Mouse (Mus musculus): ENCODE results near the gene Aoc2. TPM values are rescaled to one million over a fixed set of nuclear protein-coding genes. Genes with fewer than 3 reads are reported as not detected.

The Aoc2 gene
- polyA plus RNA-seq (2015; fragmentation: Nextera tagmentation; extraction: Ambion mirVana) = 2.2 and 2.9 TPM in 2 replicates

GRCm38 (mm10) chr11:101324763-101325162, at the start of gene Aoc2:
Aoc2 (plus strand) TSS chr11:101325063.
- no peaks in the 10 kb centered on the region for H3K4me1 ChIP-seq
- H3K4me3 ChIP-seq = no peak within 1 kb of the TSS
- H3K9me3 ChIP-seq = no peaks in the 10 kb centered on the region
- H3K27ac ChIP-seq = no peak within 1 kb of the TSS
- ATAC-seq (replicated peaks) = no peak
- peaks cover 37% of the 10 kb centered on the region for H3K36me3 ChIP-seq (replicated peaks)
- no peaks in the 10 kb centered on the region for H3K27me3 ChIP-seq (replicated peaks)
- 95% methylated on average over 5 of the region's 5 CpGs for WGBS
- H3K4me2 ChIP-seq = no peak within 1 kb of the TSS
- H3K9ac ChIP-seq = no peak within 1 kb of the TSS

DNA sequence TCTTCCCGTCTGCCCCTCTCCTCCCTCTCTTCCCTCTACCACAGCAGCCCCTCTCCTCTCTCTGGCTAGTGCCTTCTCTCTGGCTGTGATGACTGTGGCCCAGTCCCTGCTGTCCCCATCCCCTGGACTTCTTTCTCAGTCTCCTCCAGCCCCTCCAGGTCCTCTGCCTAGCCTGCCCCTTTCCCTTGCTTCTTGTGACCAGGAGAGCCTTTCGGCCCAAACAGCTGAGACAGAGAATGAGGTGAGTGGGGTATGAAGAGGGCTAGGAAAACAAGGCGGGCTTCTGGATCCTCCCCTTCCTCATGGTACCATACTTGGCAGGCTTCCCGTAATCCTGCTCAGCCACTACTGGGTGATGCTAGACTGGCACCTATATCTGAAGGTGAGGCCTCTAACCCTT, 49.6 kb upstream of the Aoc2 start:
- Histone ChIP-seq H3K36me3 (replicated peaks) (no peaks in the 10 kb centered on the region), H3K9me3 (no peaks in the 10 kb centered on the region), H3K4me1 (peaks cover 30% of the 10 kb centered on the region), H3K4me2 (no peak overlapping the region), H3K27ac (no peak overlapping the region), H3K27me3 (replicated peaks) (no peaks in the 10 kb centered on the region), H3K4me3 (no peak overlapping the region), H3K9ac (no peak overlapping the region)
- 79% methylated on average over 4 of the region's 4 CpGs for WGBS
- no peak for ATAC-seq (replicated peaks)

GRCm38 (mm10) chr11:101276319-101277070, 48.4 kb upstream of the Aoc2 start:
- Histone ChIP-seq H3K4me1 (peaks cover 30% of the 10 kb centered on the region), H3K27ac (no peak overlapping the region), H3K27me3 (replicated peaks) (no peaks in the 10 kb centered on the region), H3K4me2 (peak overlapping the region; percentile 14; the same call in 1 of the 2 replicates), H3K9me3 (no peaks in the 10 kb centered on the region), H3K36me3 (replicated peaks) (no peaks in the 10 kb centered on the region), H3K4me3 (0 out of 2 replicates have a peak overlapping the region, but pooled peaks have one; percentile 0), H3K9ac (no peak overlapping the region)
- 26% methylated on average over 27 of the region's 27 CpGs for WGBS
- no peak for ATAC-seq (replicated peaks)

GRCm38 (mm10) chr11:101277381-101278222, 47.3 kb upstream of the Aoc2 start:
- peaks cover 30% of the 10 kb centered on the region for H3K4me1 ChIP-seq
- H3K9me3 ChIP-seq = no peaks in the 10 kb centered on the region
- 79% methylated on average over 12 of the region's 12 CpGs for WGBS
- peak overlapping the region; percentile 80; the same call in 1 of the 2 replicates for H3K9ac ChIP-seq
- H3K27me3 ChIP-seq (replicated peaks) = no peaks in the 10 kb centered on the region
- H3K4me3 ChIP-seq = peak overlapping the region; percentile 71
- ATAC-seq (replicated peaks) = no peak
- H3K27ac ChIP-seq = no peak overlapping the region
- peak overlapping the region; percentile 89 for H3K4me2 ChIP-seq
- no peaks in the 10 kb centered on the region for H3K36me3 ChIP-seq (replicated peaks)

GRCm38 (mm10) chr11:101278223-101279192, 46.4 kb upstream of the Aoc2 start, which contains the start of the genes Cntd1 and Coa3:
Cntd1 (plus strand) TSS chr11:101279012.
Coa3 (minus strand) TSS chr11:101279114.
- no peaks in the 10 kb centered on the region for H3K36me3 ChIP-seq (replicated peaks)
- WGBS = 10% methylated on average over 45 of the region's 45 CpGs
- H3K4me3 ChIP-seq = peak within 1 kb of the TSS; percentile 71
- H3K9ac ChIP-seq = peak within 1 kb of the TSS; percentile 80
- peaks cover 30% of the 10 kb centered on the region for H3K4me1 ChIP-seq
- no peaks in the 10 kb centered on the region for H3K27me3 ChIP-seq (replicated peaks)
- H3K9me3 ChIP-seq = no peaks in the 10 kb centered on the region
- H3K4me2 ChIP-seq = peak within 1 kb of the TSS; percentile 89
- H3K27ac ChIP-seq = peak within 1 kb of the TSS; percentile 83
- peak; percentile 96 for ATAC-seq (replicated peaks)

DNA sequence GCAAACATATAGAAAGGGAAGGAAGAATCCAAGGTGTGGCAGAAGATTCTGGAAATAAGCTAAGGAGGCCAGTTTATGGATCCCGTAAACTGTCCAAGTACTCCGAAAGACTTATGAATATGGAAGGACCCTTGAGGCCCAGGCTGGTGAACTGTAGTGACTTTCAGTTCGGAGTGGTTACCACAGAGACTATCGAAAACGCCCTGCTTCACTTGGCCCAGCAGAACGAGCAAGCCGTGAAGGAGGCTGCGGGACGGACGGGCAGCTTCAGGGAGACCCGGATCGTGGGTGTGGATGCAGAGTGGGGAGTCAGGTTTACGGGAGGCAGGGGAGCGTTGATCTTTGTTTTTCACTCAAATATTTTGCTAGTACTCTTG, 45.7 kb upstream of the Aoc2 start:
- no peaks in the 10 kb centered on the region for H3K9me3 ChIP-seq
- peak overlapping the region; percentile 89 for H3K4me2 ChIP-seq
- 61% methylated on average over 14 of the region's 14 CpGs for WGBS
- H3K27ac ChIP-seq = no peak overlapping the region
- peak; percentile 37 for ATAC-seq (replicated peaks)
- peaks cover 30% of the 10 kb centered on the region for H3K4me1 ChIP-seq
- no peaks in the 10 kb centered on the region for H3K27me3 ChIP-seq (replicated peaks)
- peak overlapping the region; percentile 71 for H3K4me3 ChIP-seq
- H3K9ac ChIP-seq = no peak overlapping the region
- no peaks in the 10 kb centered on the region for H3K36me3 ChIP-seq (replicated peaks)

GRCm38 (mm10) chr11:101280837-101281236, 44.0 kb upstream of the Aoc2 start:
- H3K27ac ChIP-seq = no peak overlapping the region
- no peaks in the 10 kb centered on the region for H3K36me3 ChIP-seq (replicated peaks)
- no peaks in the 10 kb centered on the region for H3K27me3 ChIP-seq (replicated peaks)
- no peak overlapping the region for H3K9ac ChIP-seq
- no peaks in the 10 kb centered on the region for H3K9me3 ChIP-seq
- peaks cover 30% of the 10 kb centered on the region for H3K4me1 ChIP-seq
- no peak overlapping the region for H3K4me3 ChIP-seq
- WGBS = 53% methylated on average over 7 of the region's 7 CpGs
- ATAC-seq (replicated peaks) = no peak
- H3K4me2 ChIP-seq = no peak overlapping the region

GRCm38 (mm10) chr11:101282896-101283295, 42.0 kb upstream of the Aoc2 start:
- no peak overlapping the region for H3K4me3 ChIP-seq
- no peak overlapping the region for H3K27ac ChIP-seq
- no peaks in the 10 kb centered on the region for H3K27me3 ChIP-seq (replicated peaks)
- no peaks in the 10 kb centered on the region for H3K9me3 ChIP-seq
- 0 out of 2 replicates have a peak, but pooled peaks cover 4% of the 10 kb centered on the region for H3K36me3 ChIP-seq (replicated peaks)
- WGBS = 38% methylated on average over 5 of the region's 5 CpGs
- no peak overlapping the region for H3K4me2 ChIP-seq
- no peak overlapping the region for H3K9ac ChIP-seq
- no peak for ATAC-seq (replicated peaks)
- H3K4me1 ChIP-seq = peaks cover 10% of the 10 kb centered on the region

DNA sequence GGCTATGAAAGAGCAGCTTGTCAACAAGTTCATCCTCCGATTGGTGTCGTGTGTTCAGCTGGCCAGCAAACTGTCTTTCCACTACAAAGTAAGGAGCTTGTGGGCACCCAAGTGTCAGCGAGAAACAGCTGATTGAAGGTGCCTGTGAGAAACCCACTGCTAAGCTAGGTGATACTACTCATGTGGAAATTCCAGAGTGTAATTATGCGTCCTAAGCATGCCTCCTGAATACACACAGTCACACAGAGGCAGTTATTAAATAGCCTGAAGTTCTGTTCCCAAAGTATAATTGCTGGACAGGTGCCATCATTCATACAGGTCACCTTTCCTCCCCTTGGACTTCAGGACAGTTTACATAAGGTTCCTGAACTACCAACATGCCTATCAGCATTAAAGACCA, 41.1 kb upstream of the Aoc2 start:
- no peak overlapping the region for H3K4me3 ChIP-seq
- no peak overlapping the region for H3K9ac ChIP-seq
- H3K4me2 ChIP-seq = no peak overlapping the region
- no peaks in the 10 kb centered on the region for H3K9me3 ChIP-seq
- WGBS = 82% methylated on average over 4 of the region's 4 CpGs
- no peaks in the 10 kb centered on the region for H3K27me3 ChIP-seq (replicated peaks)
- ATAC-seq (replicated peaks) = no peak
- peaks cover 6% of the 10 kb centered on the region for H3K4me1 ChIP-seq
- H3K27ac ChIP-seq = no peak overlapping the region
- peaks cover 4% of the 10 kb centered on the region; the same call in 1 of the 2 replicates for H3K36me3 ChIP-seq (replicated peaks)

DNA sequence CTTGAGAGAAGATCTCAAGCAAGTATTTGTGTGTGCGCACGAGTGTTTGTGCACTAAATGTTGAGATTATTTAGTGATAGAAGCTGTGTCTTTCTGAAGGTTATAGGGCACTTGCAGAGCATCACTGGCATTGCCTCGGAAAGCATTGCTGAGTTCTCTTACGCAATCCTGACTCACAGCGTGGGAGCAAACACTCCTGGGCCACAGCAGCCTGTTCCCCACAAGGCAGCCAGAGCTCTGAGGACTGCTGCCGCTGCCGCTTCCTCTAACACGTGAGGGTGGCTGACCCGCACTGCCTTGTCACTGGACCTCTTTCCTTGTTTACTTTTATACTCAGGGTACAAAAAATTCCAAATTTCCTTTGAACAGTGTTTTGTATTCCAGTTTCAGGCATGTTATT, 37.6 kb upstream of the Aoc2 start:
- no peak overlapping the region for H3K4me3 ChIP-seq
- no peaks in the 10 kb centered on the region for H3K9me3 ChIP-seq
- no peaks in the 10 kb centered on the region for H3K4me1 ChIP-seq
- peaks cover 27% of the 10 kb centered on the region for H3K36me3 ChIP-seq (replicated peaks)
- no peak overlapping the region for H3K4me2 ChIP-seq
- no peak overlapping the region for H3K9ac ChIP-seq
- no peaks in the 10 kb centered on the region for H3K27me3 ChIP-seq (replicated peaks)
- H3K27ac ChIP-seq = no peak overlapping the region
- no peak for ATAC-seq (replicated peaks)
- 85% methylated on average over 9 of the region's 9 CpGs for whole genome bisulfite sequencing

DNA sequence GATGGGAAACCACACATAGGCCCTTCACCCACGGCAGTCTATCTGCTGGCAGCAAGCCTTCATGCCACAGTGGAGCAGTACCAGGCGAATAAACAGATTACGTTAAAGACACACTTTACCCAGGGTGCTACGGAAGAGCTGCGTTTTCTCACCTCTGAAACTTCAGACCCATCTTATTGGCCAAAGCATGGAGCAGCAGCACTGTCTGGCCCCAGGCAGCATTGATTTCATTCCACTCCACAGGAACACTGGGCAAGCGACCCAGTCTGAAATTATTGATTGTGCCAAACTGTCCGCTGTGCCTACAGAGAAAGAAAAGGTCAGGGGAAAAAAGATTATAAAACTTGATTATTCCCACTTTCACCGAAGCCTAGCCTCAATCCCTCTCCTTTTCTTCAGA, 33.6 kb upstream of the Aoc2 start:
- peaks cover 34% of the 10 kb centered on the region for H3K36me3 ChIP-seq (replicated peaks)
- no peak overlapping the region for H3K27ac ChIP-seq
- H3K9ac ChIP-seq = no peak overlapping the region
- H3K27me3 ChIP-seq (replicated peaks) = no peaks in the 10 kb centered on the region
- no peak for ATAC-seq (replicated peaks)
- H3K9me3 ChIP-seq = no peaks in the 10 kb centered on the region
- H3K4me3 ChIP-seq = no peak overlapping the region
- no peak overlapping the region for H3K4me2 ChIP-seq
- 97% methylated on average over 8 of the region's 8 CpGs for WGBS
- H3K4me1 ChIP-seq = no peaks in the 10 kb centered on the region

All from midbrain, embryonic 15.5 days (tissue).